Mouse (Mus musculus): ENCODE results near the gene Sulf2. TPM values are rescaled to one million over a fixed set of nuclear protein-coding genes. Genes with fewer than 3 reads are reported as not detected.

Gene Sulf2
- polyA plus RNA-seq, 1 experiment from 2014 or later = 68.4 TPM

GRCm38 (mm10) chr2:166146446-166146845 lies 9.0 kb downstream of the Sulf2 start:
- WGBS = 86% methylated on average over 7 of the region's 7 CpGs
- Histone ChIP-seq H3K4me3 (ENCODE audit: low read length) (no peak overlapping the region), H3K36me3 (ENCODE audit: control insufficient read depth, insufficient read depth, low read length) (no peaks in the 10 kb centered on the region), H3K27me3 (replicated peaks; ENCODE audit: control insufficient read depth, insufficient read depth, low read length) (no peaks in the 10 kb centered on the region), H3K9ac (ENCODE audit: low read depth, low read length) (peak overlapping the region; percentile 6; the same call in 1 of the 2 replicates), H3K27ac (ENCODE audit: low read length) (no peak overlapping the region), H3K9me3 (ENCODE audit: control insufficient read depth, low read length) (no peaks in the 10 kb centered on the region), H3K4me2 (ENCODE audit: low read depth, low read length) (no peak overlapping the region), H3K4me1 (ENCODE audit: control insufficient read depth, insufficient read depth, low read length) (peaks cover 67% of the 10 kb centered on the region)
- no peak for ATAC-seq

GRCm38 (mm10) chr2:166145031-166145430 lies 10.4 kb downstream of the Sulf2 start:
- Histone ChIP-seq H3K4me1 (ENCODE audit: control insufficient read depth, insufficient read depth, low read length) (peaks cover 73% of the 10 kb centered on the region), H3K4me2 (ENCODE audit: low read depth, low read length) (no peak overlapping the region), H3K9ac (ENCODE audit: low read depth, low read length) (0 out of 2 replicates have a peak overlapping the region, but pooled peaks have one; percentile 27), H3K27ac (ENCODE audit: low read length) (no peak overlapping the region), H3K27me3 (replicated peaks; ENCODE audit: control insufficient read depth, insufficient read depth, low read length) (no peaks in the 10 kb centered on the region), H3K9me3 (ENCODE audit: control insufficient read depth, low read length) (no peaks in the 10 kb centered on the region), H3K4me3 (ENCODE audit: low read length) (no peak overlapping the region), H3K36me3 (ENCODE audit: control insufficient read depth, insufficient read depth, low read length) (no peaks in the 10 kb centered on the region)
- ATAC-seq = no peak
- WGBS = 86% methylated on average over 8 of the region's 8 CpGs

- Histone ChIP-seq H3K4me2 (ENCODE audit: low read depth, low read length) (no peak overlapping the region), H3K4me1 (ENCODE audit: control insufficient read depth, insufficient read depth, low read length) (peaks cover 63% of the 10 kb centered on the region), H3K9me3 (ENCODE audit: control insufficient read depth, low read length) (no peaks in the 10 kb centered on the region), H3K27me3 (replicated peaks; ENCODE audit: control insufficient read depth, insufficient read depth, low read length) (no peaks in the 10 kb centered on the region), H3K27ac (ENCODE audit: low read length) (no peak overlapping the region), H3K36me3 (ENCODE audit: control insufficient read depth, insufficient read depth, low read length) (no peaks in the 10 kb centered on the region), H3K9ac (ENCODE audit: low read depth, low read length) (no peak overlapping the region), H3K4me3 (ENCODE audit: low read length) (no peak overlapping the region)
- 81% methylated on average over 5 of the region's 5 CpGs for WGBS
- ATAC-seq = no peak; the same call in 1 of the 2 replicates
These were observed 11.6 kb downstream of the Sulf2 start for GRCm38 (mm10) chr2:166143871-166144270.

GRCm38 (mm10) chr2:166142561-166143112 lies 12.8 kb downstream of the Sulf2 start:
- no peak overlapping the region for H3K4me2 ChIP-seq (ENCODE audit: low read depth, low read length)
- H3K4me3 ChIP-seq (ENCODE audit: low read length) = no peak overlapping the region
- peak; percentile 52 for ATAC-seq
- WGBS = 44% methylated on average over 19 of the region's 19 CpGs
- no peaks in the 10 kb centered on the region for H3K27me3 ChIP-seq (replicated peaks; ENCODE audit: control insufficient read depth, insufficient read depth, low read length)
- no peaks in the 10 kb centered on the region for H3K9me3 ChIP-seq (ENCODE audit: control insufficient read depth, low read length)
- 0 out of 2 replicates have a peak overlapping the region, but pooled peaks have one; percentile 38 for H3K9ac ChIP-seq (ENCODE audit: low read depth, low read length)
- H3K36me3 ChIP-seq (ENCODE audit: control insufficient read depth, insufficient read depth, low read length) = no peaks in the 10 kb centered on the region
- peak overlapping the region; percentile 74 for H3K27ac ChIP-seq (ENCODE audit: low read length)
- peaks cover 56% of the 10 kb centered on the region for H3K4me1 ChIP-seq (ENCODE audit: control insufficient read depth, insufficient read depth, low read length)

- Histone ChIP-seq H3K27me3 (replicated peaks; ENCODE audit: control insufficient read depth, insufficient read depth, low read length) (no peaks in the 10 kb centered on the region), H3K27ac (ENCODE audit: low read length) (no peak overlapping the region), H3K36me3 (ENCODE audit: control insufficient read depth, insufficient read depth, low read length) (no peaks in the 10 kb centered on the region), H3K4me1 (ENCODE audit: control insufficient read depth, insufficient read depth, low read length) (peaks cover 50% of the 10 kb centered on the region), H3K9ac (ENCODE audit: low read depth, low read length) (no peak overlapping the region), H3K9me3 (ENCODE audit: control insufficient read depth, low read length) (no peaks in the 10 kb centered on the region), H3K4me2 (ENCODE audit: low read depth, low read length) (no peak overlapping the region), H3K4me3 (ENCODE audit: low read length) (no peak overlapping the region)
- no peak for ATAC-seq
- WGBS = 55% methylated on average over 1 of the region's 1 CpGs
These were observed 13.6 kb downstream of the Sulf2 start for GRCm38 (mm10) chr2:166141910-166142309.

GRCm38 (mm10) chr2:166141039-166141438 lies 14.4 kb downstream of the Sulf2 start:
- H3K4me3 ChIP-seq (ENCODE audit: low read length) = no peak overlapping the region
- no peak for ATAC-seq
- peaks cover 51% of the 10 kb centered on the region for H3K4me1 ChIP-seq (ENCODE audit: control insufficient read depth, insufficient read depth, low read length)
- no peak overlapping the region for H3K27ac ChIP-seq (ENCODE audit: low read length)
- no peaks in the 10 kb centered on the region for H3K36me3 ChIP-seq (ENCODE audit: control insufficient read depth, insufficient read depth, low read length)
- no peaks in the 10 kb centered on the region for H3K27me3 ChIP-seq (replicated peaks; ENCODE audit: control insufficient read depth, insufficient read depth, low read length)
- no peaks in the 10 kb centered on the region for H3K9me3 ChIP-seq (ENCODE audit: control insufficient read depth, low read length)
- no peak overlapping the region for H3K4me2 ChIP-seq (ENCODE audit: low read depth, low read length)
- H3K9ac ChIP-seq (ENCODE audit: low read depth, low read length) = no peak overlapping the region
- 82% methylated on average over 6 of the region's 6 CpGs for WGBS

GRCm38 (mm10) chr2:166140427-166140826 lies 15.0 kb downstream of the Sulf2 start:
- no peak overlapping the region for H3K27ac ChIP-seq (ENCODE audit: low read length)

GRCm38 (mm10) chr2:166138308-166138707 lies 17.2 kb downstream of the Sulf2 start:
- Histone ChIP-seq H3K9ac (ENCODE audit: low read depth, low read length) (no peak overlapping the region), H3K4me1 (ENCODE audit: control insufficient read depth, insufficient read depth, low read length) (peaks cover 42% of the 10 kb centered on the region), H3K4me2 (ENCODE audit: low read depth, low read length) (no peak overlapping the region), H3K27me3 (replicated peaks; ENCODE audit: control insufficient read depth, insufficient read depth, low read length) (no peaks in the 10 kb centered on the region), H3K27ac (ENCODE audit: low read length) (no peak overlapping the region), H3K36me3 (ENCODE audit: control insufficient read depth, insufficient read depth, low read length) (no peaks in the 10 kb centered on the region), H3K4me3 (ENCODE audit: low read length) (no peak overlapping the region), H3K9me3 (ENCODE audit: control insufficient read depth, low read length) (no peaks in the 10 kb centered on the region)
- WGBS = 61% methylated on average over 1 of the region's 1 CpGs
- ATAC-seq = no peak

More at GRCm38 (mm10) chr2:166140427-166140826, 15.0 kb downstream of the Sulf2 start:
- 66% methylated on average over 9 of the region's 9 CpGs for WGBS
- ATAC-seq = no peak
- Histone ChIP-seq H3K9ac (ENCODE audit: low read depth, low read length) (no peak overlapping the region), H3K27me3 (replicated peaks; ENCODE audit: control insufficient read depth, insufficient read depth, low read length) (no peaks in the 10 kb centered on the region), H3K4me3 (ENCODE audit: low read length) (no peak overlapping the region), H3K4me2 (ENCODE audit: low read depth, low read length) (no peak overlapping the region), H3K9me3 (ENCODE audit: control insufficient read depth, low read length) (no peaks in the 10 kb centered on the region), H3K4me1 (ENCODE audit: control insufficient read depth, insufficient read depth, low read length) (peaks cover 55% of the 10 kb centered on the region), H3K36me3 (ENCODE audit: control insufficient read depth, insufficient read depth, low read length) (no peaks in the 10 kb centered on the region)

GRCm38 (mm10) chr2:166137467-166137866 lies 18.0 kb downstream of the Sulf2 start:
- Histone ChIP-seq H3K9me3 (ENCODE audit: control insufficient read depth, low read length) (no peaks in the 10 kb centered on the region), H3K27me3 (replicated peaks; ENCODE audit: control insufficient read depth, insufficient read depth, low read length) (no peaks in the 10 kb centered on the region), H3K4me1 (ENCODE audit: control insufficient read depth, insufficient read depth, low read length) (peaks cover 33% of the 10 kb centered on the region), H3K9ac (ENCODE audit: low read depth, low read length) (no peak overlapping the region), H3K27ac (ENCODE audit: low read length) (no peak overlapping the region), H3K36me3 (ENCODE audit: control insufficient read depth, insufficient read depth, low read length) (0 out of 2 replicates have a peak, but pooled peaks cover 3% of the 10 kb centered on the region), H3K4me3 (ENCODE audit: low read length) (no peak overlapping the region), H3K4me2 (ENCODE audit: low read depth, low read length) (no peak overlapping the region)
- no peak for ATAC-seq
- 88% methylated on average over 4 of the region's 4 CpGs for WGBS
